17 mouse cellular contexts compared by ENCODE assay signal in genomic region chr12:100785344-100785743, GRCm38 (mm10). TPM values are rescaled to one million over a fixed set of nuclear protein-coding genes. Genes with fewer than 3 reads are reported as not detected.
DNase-seq lines count a peak whose midpoint lies in the region; ATAC-seq and TF ChIP-seq lines count a peak whose summit lies in the region.
"Had no signal": no experiment of that assay in that cellular context is flagged by ENCODE, and none has a peak within 500 bp of the region (broad histone marks: within the 10 kb centered on the region; RNA-seq: fewer than 3 reads in every experiment).

No protein-coding gene starts in this region.

- H3K4me1 ChIP-seq in G1E (ENCODE audit: insufficient read depth, low read depth, low read length), result peaks cover 9% of the 10 kb centered on the region
- H3K4me1 ChIP-seq in megakaryocyte, embryonic 14.5 days, result peaks cover 42% of the 10 kb centered on the region
- H3K4me1 ChIP-seq: forebrain, embryonic 12.5 days had no signal

- H3K36me3 ChIP-seq in G1E (replicated peaks), result no peaks in the 10 kb centered on the region
- peaks cover 15% of the 10 kb centered on the region for H3K36me3 ChIP-seq in megakaryocyte, embryonic 14.5 days (replicated peaks; ENCODE audit: low read length)
- H3K36me3 ChIP-seq: forebrain, embryonic 12.5 days had no signal

- peak; percentile 73 for ATAC-seq in G1E (ENCODE audit: extremely low read depth, insufficient number of reproducible peaks, low FRiP score, poor library complexity, severe bottlenecking)
- ATAC-seq: hindbrain, embryonic 16.5 days; intestine, postnatal 0 days had no signal

- DNase-seq in embryo, embryonic 10 days (ENCODE audit: low spot score), result peak; percentile 39
- no peak for DNase-seq in embryo, embryonic 10.5 days (ENCODE audit: low spot score)
- peak; percentile 21 for DNase-seq in kidney, postnatal 14 days
- DNase-seq in kidney, postnatal 4 days, result no peak
- DNase-seq in G1E (ENCODE audit: low spot score), result no peak
- DNase-seq in testis, postnatal 14 days (ENCODE audit: low spot score), result no peak
- DNase-seq: cerebellum, adult 9-10 months; gastrocnemius, postnatal 25 days; heart, postnatal 36 days; layer of hippocampus, adult 9-11 months; lung, embryonic 14.5 days; right cerebral cortex, postnatal 14 days; thymus, postnatal 36 days had no signal

- no peak overlapping the region for H3K4me3 ChIP-seq in G1E (ENCODE audit: low read depth, low read length)
- H3K4me3 ChIP-seq in megakaryocyte, embryonic 14.5 days (replicated peaks), result peak overlapping the region; percentile 47
- H3K4me3 ChIP-seq: forebrain, embryonic 12.5 days had no signal

- no peak for TF ChIP-seq CTCF in G1E (IDR thresholded peaks at IDR 0.05; ENCODE audit: low read depth, low read length)

- H3K9me3 ChIP-seq in G1E (replicated peaks), result no peaks in the 10 kb centered on the region
- H3K9me3 ChIP-seq in megakaryocyte, embryonic 14.5 days, result peaks cover 9% of the 10 kb centered on the region; the same call in 1 of the 2 replicates
- H3K9me3 ChIP-seq: forebrain, embryonic 12.5 days had no signal

- peaks cover 69% of the 10 kb centered on the region for H3K27me3 ChIP-seq in G1E (ENCODE audit: insufficient read depth, low read length)
- peaks cover 11% of the 10 kb centered on the region for H3K27me3 ChIP-seq in megakaryocyte, embryonic 14.5 days (replicated peaks)
- H3K27me3 ChIP-seq: forebrain, embryonic 12.5 days had no signal

RNA-seq across cellular contexts. Expression of gene Dglucy, which starts 6.5 kb away (rescaled TPM):
- not detected in 2 replicates for total RNA-seq in G1E (2014; fragmentation: Nextera tagmentation)
- total RNA-seq in G1E (2017), result 0.12 and 0.27 TPM in 2 replicates
- polyA plus RNA-seq in G1E (2012), result 0.06 and 0.09 TPM in 2 replicates
- polyA plus RNA-seq in megakaryocyte, embryonic 14.5 days (2012; ENCODE audit: insufficient read depth, low replicate concordance), result 1.0 TPM in 1 of 2 replicates, not detected in the other

RNA-seq across cellular contexts. Expression of gene Rps6ka5, which starts 58.6 kb away (rescaled TPM):
- 41.5 and 43.2 TPM in 2 replicates for total RNA-seq in G1E (2014; fragmentation: Nextera tagmentation)
- total RNA-seq in G1E (2017), result 52.2 TPM in 2 replicates
- polyA plus RNA-seq in G1E (2012), result 10.9 and 12.6 TPM in 2 replicates
- polyA plus RNA-seq in megakaryocyte, embryonic 14.5 days (2012; ENCODE audit: insufficient read depth, low replicate concordance), result 1.3 and 4.9 TPM in 2 replicates

Comparison
In these comparisons a context has a peak if more than half of its experiments do, and no peak if none do; other contexts are left out.
1. DNase-seq: peak in embryo, embryonic 10 days (single experiment) and kidney, postnatal 14 days (single experiment); none in embryo, embryonic 10.5 days (single experiment), kidney, postnatal 4 days (0 of 2), G1E (single experiment) and testis, postnatal 14 days (single experiment).